Mouse (Mus musculus) small intestine, adult 2 months (tissue): ENCODE data around the gene Smg8.
"Not testable (repeated sequence)": the region's sequence is repeated elsewhere in the genome, so short reads cannot be mapped to it uniquely, and the experiment has no call there.

Experiments
- CTCF ChIP-seq: fragments of 200-500 bp; IDR thresholded peaks from 2 replicates; pipeline ENCODE4 v1.5.1; 2012; ENCODE audit warnings: low read depth, mild to moderate bottlenecking, control low read depth, inconsistent platforms, low read length, moderate library complexity, mixed read lengths; ENCODE audit not compliant: insufficient replicate concordance, insufficient read length; ENCODE audit errors: extremely low read depth
- POLR2A ChIP-seq: fragments of 200-500 bp; IDR thresholded peaks from 2 replicates; pipeline ENCODE4 v1.6.1; 2012; ENCODE audit warnings: low read depth, mild to moderate bottlenecking, control low read depth, inconsistent platforms, low read length, moderate library complexity

DNA sequence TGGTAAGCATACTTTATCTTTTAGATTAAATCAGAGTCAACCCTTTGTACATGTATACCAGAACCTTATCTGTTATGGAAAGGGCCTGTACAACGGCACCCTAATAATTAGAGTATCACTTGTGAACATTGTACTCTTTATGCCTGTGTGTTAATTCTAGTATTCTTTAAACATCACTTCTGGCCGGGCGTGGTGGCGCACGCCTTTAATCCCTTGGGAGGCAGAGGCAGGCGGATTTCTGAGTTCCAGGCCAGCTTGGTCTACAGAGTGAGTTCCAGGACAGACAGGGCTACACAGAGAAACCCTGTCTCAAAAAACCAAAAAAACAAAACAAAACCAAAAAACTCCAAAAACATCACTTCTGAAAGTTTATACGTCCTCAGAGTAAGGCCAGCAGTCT, 37.7 kb downstream of the Smg8 start:
- not testable (repeated sequence) for TF ChIP-seq CTCF, POLR2A
